Mouse (Mus musculus): Measurements from ENCODE around the gene Tpcn2. TPM values are rescaled to one million over a fixed set of nuclear protein-coding genes. Genes with fewer than 3 reads are reported as not detected.
A peak's percentile ranks its signal among the peaks of the same experiment; 100 is the strongest.

Gene Tpcn2
- polyA plus RNA-seq, 1 experiment from 2014 or later, result 0.95 TPM

- Histone ChIP-seq H3K4me1 (replicated peaks; ENCODE audit: control insufficient read depth, insufficient read depth, low read length) (peaks cover 12% of the 10 kb centered on the region; the same call in 1 of the 2 replicates), H3K9me3 (ENCODE audit: control insufficient read depth, low read length) (no peaks in the 10 kb centered on the region), H3K36me3 (replicated peaks; ENCODE audit: control insufficient read depth, insufficient read depth) (no peaks in the 10 kb centered on the region), H3K4me2 (replicated peaks) (no peak overlapping the region), H3K27ac (no peak overlapping the region), H3K4me3 (replicated peaks; ENCODE audit: low read length) (no peak overlapping the region), H3K9ac (peak overlapping the region; percentile 18; the same call in 1 of the 2 replicates), H3K27me3 (ENCODE audit: control insufficient read depth, insufficient read depth, low read length) (no peaks in the 10 kb centered on the region)
- ATAC-seq (ENCODE audit: low FRiP score), result no peak
- WGBS, result 15% methylated on average over 13 of the region's 13 CpGs
- DNase-seq (ENCODE audit: low spot score), result peak; percentile 50
Observed at GRCm38 (mm10) chr7:145159283-145160240, 124.2 kb downstream of the Tpcn2 start.

GRCm38 (mm10) chr7:145155666-145156065 lies 128.1 kb downstream of the Tpcn2 start:
- no peak overlapping the region for H3K27ac ChIP-seq
- no peak for DNase-seq (ENCODE audit: low spot score)
- ATAC-seq (ENCODE audit: low FRiP score), result no peak
- WGBS, result 88% methylated on average over 4 of the region's 4 CpGs
- no peak overlapping the region for H3K9ac ChIP-seq
- H3K9me3 ChIP-seq (ENCODE audit: control insufficient read depth, low read length), result no peaks in the 10 kb centered on the region
- H3K36me3 ChIP-seq (replicated peaks; ENCODE audit: control insufficient read depth, insufficient read depth), result no peaks in the 10 kb centered on the region
- no peak overlapping the region for H3K4me3 ChIP-seq (replicated peaks; ENCODE audit: low read length)
- peaks cover 12% of the 10 kb centered on the region; the same call in 1 of the 2 replicates for H3K4me1 ChIP-seq (replicated peaks; ENCODE audit: control insufficient read depth, insufficient read depth, low read length)
- no peak overlapping the region for H3K4me2 ChIP-seq (replicated peaks)
- H3K27me3 ChIP-seq (ENCODE audit: control insufficient read depth, insufficient read depth, low read length), result no peaks in the 10 kb centered on the region

- peaks cover 2% of the 10 kb centered on the region; the same call in 1 of the 2 replicates for H3K4me1 ChIP-seq (replicated peaks; ENCODE audit: control insufficient read depth, insufficient read depth, low read length)
- no peak overlapping the region for H3K27ac ChIP-seq
- no peak overlapping the region for H3K4me3 ChIP-seq (replicated peaks; ENCODE audit: low read length)
- no peak for ATAC-seq (ENCODE audit: low FRiP score)
- H3K9me3 ChIP-seq (ENCODE audit: control insufficient read depth, low read length), result no peaks in the 10 kb centered on the region
- H3K9ac ChIP-seq, result no peak overlapping the region
- H3K4me2 ChIP-seq (replicated peaks), result no peak overlapping the region
- H3K27me3 ChIP-seq (ENCODE audit: control insufficient read depth, insufficient read depth, low read length), result no peaks in the 10 kb centered on the region
- WGBS, result 74% methylated on average over 1 of the region's 1 CpGs
- no peak for DNase-seq (ENCODE audit: low spot score)
- H3K36me3 ChIP-seq (replicated peaks; ENCODE audit: control insufficient read depth, insufficient read depth), result no peaks in the 10 kb centered on the region
Observed at GRCm38 (mm10) chr7:145154066-145154465, 129.7 kb downstream of the Tpcn2 start.

GRCm38 (mm10) chr7:145151845-145152244 lies 132.0 kb downstream of the Tpcn2 start:
- Histone ChIP-seq H3K4me2 (replicated peaks) (no peak overlapping the region), H3K9ac (no peak overlapping the region), H3K27ac (no peak overlapping the region), H3K27me3 (ENCODE audit: control insufficient read depth, insufficient read depth, low read length) (no peaks in the 10 kb centered on the region), H3K9me3 (ENCODE audit: control insufficient read depth, low read length) (no peaks in the 10 kb centered on the region), H3K36me3 (replicated peaks; ENCODE audit: control insufficient read depth, insufficient read depth) (no peaks in the 10 kb centered on the region), H3K4me3 (replicated peaks; ENCODE audit: low read length) (no peak overlapping the region), H3K4me1 (replicated peaks; ENCODE audit: control insufficient read depth, insufficient read depth, low read length) (no peaks in the 10 kb centered on the region)
- 82% methylated on average over 3 of the region's 3 CpGs for WGBS
- no peak for DNase-seq (ENCODE audit: low spot score)
- ATAC-seq (ENCODE audit: low FRiP score), result no peak

- 91% methylated on average over 4 of the region's 4 CpGs for WGBS
- Histone ChIP-seq H3K4me2 (replicated peaks) (no peak overlapping the region), H3K9ac (no peak overlapping the region), H3K27ac (no peak overlapping the region), H3K4me3 (replicated peaks; ENCODE audit: low read length) (no peak overlapping the region), H3K27me3 (ENCODE audit: control insufficient read depth, insufficient read depth, low read length) (no peaks in the 10 kb centered on the region), H3K36me3 (replicated peaks; ENCODE audit: control insufficient read depth, insufficient read depth) (no peaks in the 10 kb centered on the region), H3K9me3 (ENCODE audit: control insufficient read depth, low read length) (no peaks in the 10 kb centered on the region), H3K4me1 (replicated peaks; ENCODE audit: control insufficient read depth, insufficient read depth, low read length) (no peaks in the 10 kb centered on the region)
- DNase-seq (ENCODE audit: low spot score) (no peak), ATAC-seq (ENCODE audit: low FRiP score) (no peak)
Observed at GRCm38 (mm10) chr7:145148902-145149301, 134.9 kb downstream of the Tpcn2 start.

GRCm38 (mm10) chr7:145147973-145148698 lies 135.7 kb downstream of the Tpcn2 start:
- 84% methylated on average over 5 of the region's 5 CpGs for WGBS
- no peaks in the 10 kb centered on the region for H3K4me1 ChIP-seq (replicated peaks; ENCODE audit: control insufficient read depth, insufficient read depth, low read length)
- H3K36me3 ChIP-seq (replicated peaks; ENCODE audit: control insufficient read depth, insufficient read depth), result no peaks in the 10 kb centered on the region
- H3K27ac ChIP-seq, result no peak overlapping the region
- no peak for ATAC-seq (ENCODE audit: low FRiP score)
- no peak overlapping the region for H3K4me3 ChIP-seq (replicated peaks; ENCODE audit: low read length)
- DNase-seq (ENCODE audit: low spot score), result no peak
- H3K4me2 ChIP-seq (replicated peaks), result no peak overlapping the region
- no peaks in the 10 kb centered on the region for H3K9me3 ChIP-seq (ENCODE audit: control insufficient read depth, low read length)
- H3K9ac ChIP-seq, result no peak overlapping the region
- H3K27me3 ChIP-seq (ENCODE audit: control insufficient read depth, insufficient read depth, low read length), result no peaks in the 10 kb centered on the region

- no peak overlapping the region for H3K4me3 ChIP-seq (replicated peaks; ENCODE audit: low read length)
- no peaks in the 10 kb centered on the region for H3K36me3 ChIP-seq (replicated peaks; ENCODE audit: control insufficient read depth, insufficient read depth)
- no peak overlapping the region for H3K9ac ChIP-seq
- H3K4me2 ChIP-seq (replicated peaks), result no peak overlapping the region
- no peak for ATAC-seq (ENCODE audit: low FRiP score)
- H3K27me3 ChIP-seq (ENCODE audit: control insufficient read depth, insufficient read depth, low read length), result no peaks in the 10 kb centered on the region
- H3K9me3 ChIP-seq (ENCODE audit: control insufficient read depth, low read length), result no peaks in the 10 kb centered on the region
- no peak overlapping the region for H3K27ac ChIP-seq
- H3K4me1 ChIP-seq (replicated peaks; ENCODE audit: control insufficient read depth, insufficient read depth, low read length), result no peaks in the 10 kb centered on the region
- DNase-seq (ENCODE audit: low spot score), result no peak
Observed at GRCm38 (mm10) chr7:145146252-145146930, 137.4 kb downstream of the Tpcn2 start.

- Histone ChIP-seq H3K4me2 (replicated peaks) (no peak overlapping the region), H3K9ac (no peak overlapping the region), H3K9me3 (ENCODE audit: control insufficient read depth, low read length) (peaks cover 7% of the 10 kb centered on the region; the same call in 1 of the 2 replicates), H3K27me3 (ENCODE audit: control insufficient read depth, insufficient read depth, low read length) (no peaks in the 10 kb centered on the region), H3K4me3 (replicated peaks; ENCODE audit: low read length) (no peak overlapping the region), H3K36me3 (replicated peaks; ENCODE audit: control insufficient read depth, insufficient read depth) (no peaks in the 10 kb centered on the region), H3K4me1 (replicated peaks; ENCODE audit: control insufficient read depth, insufficient read depth, low read length) (no peaks in the 10 kb centered on the region), H3K27ac (no peak overlapping the region)
- peak; percentile 25 for DNase-seq (ENCODE audit: low spot score)
- 70% methylated on average over 3 of the region's 3 CpGs for WGBS
- ATAC-seq (ENCODE audit: low FRiP score), result no peak
Observed at GRCm38 (mm10) chr7:145143502-145144070, 140.2 kb downstream of the Tpcn2 start.

Data from hindbrain, embryonic 14.5 days (tissue).